Mouse (Mus musculus) forebrain, embryonic 13.5 days (tissue): ENCODE measurements around the gene Sept9. TPM values are rescaled to one million over a fixed set of nuclear protein-coding genes. Genes with fewer than 3 reads are reported as not detected.

Experiments
- ATAC-seq: fragments of 200-750 bp; cut with Nextera tagmentation; 2 replicates; pipeline ENCODE4 v1.8.0; 2017
- H3K27ac ChIP-seq: fragments of 300-500 bp; sonication (generic); 2 replicates; pipeline ENCODE4 v1.5.1; 2015; ENCODE audit warnings: inconsistent platforms, mild to moderate bottlenecking, moderate library complexity
- H3K27me3 ChIP-seq: fragments of 300-500 bp; sonication (generic); 2 replicates; pipeline ENCODE4 v1.6.1; 2015; ENCODE audit warnings: mild to moderate bottlenecking, inconsistent platforms
- H3K36me3 ChIP-seq: fragments of 300-500 bp; sonication (generic); 2 replicates; pipeline ENCODE4 v1.6.1; 2015; ENCODE audit warnings: mild to moderate bottlenecking, inconsistent platforms; ENCODE audit not compliant: poor library complexity, severe bottlenecking
- H3K4me1 ChIP-seq: fragments of 300-500 bp; sonication (generic); 2 replicates; pipeline ENCODE4 v1.6.1; 2015; ENCODE audit warnings: inconsistent platforms
- H3K4me2 ChIP-seq: fragments of 300-500 bp; sonication (generic); 2 replicates; pipeline ENCODE4 v1.6.1; 2015; ENCODE audit warnings: inconsistent platforms, mild to moderate bottlenecking, moderate library complexity
- H3K4me3 ChIP-seq: fragments of 300-500 bp; sonication (generic); 2 replicates; pipeline ENCODE4 v1.5.1; 2015; ENCODE audit warnings: mild to moderate bottlenecking, inconsistent platforms
- H3K9ac ChIP-seq: fragments of 300-500 bp; sonication (generic); 2 replicates; pipeline ENCODE4 v1.6.1; 2015; ENCODE audit warnings: mild to moderate bottlenecking, inconsistent platforms
- H3K9me3 ChIP-seq: fragments of 300-500 bp; sonication (generic); replicated peaks from 2 replicates; pipeline ENCODE4 v1.6.1; 2016; ENCODE audit warnings: inconsistent platforms
- WGBS: fragments of 180-500 bp; shearing (Covaris S2); methylation state at CpG from one replicate; pipeline ENCODE4 v1.1.7; 2015; 5-methylcytosine and 5-hydroxymethylcytosine counted together
- polyA plus RNA-seq: library from polyadenylated mRNA; unstranded; fragments of >200 nt; fragmentation: Nextera tagmentation; extraction: Ambion mirVana; gene quantifications from 2 replicates; pipeline ENCODE4 v1.2.1, GENCODE M21; 2015

The Sept9 gene
- polyA plus RNA-seq, 1 experiment from 2014 or later: 142 TPM

DNA sequence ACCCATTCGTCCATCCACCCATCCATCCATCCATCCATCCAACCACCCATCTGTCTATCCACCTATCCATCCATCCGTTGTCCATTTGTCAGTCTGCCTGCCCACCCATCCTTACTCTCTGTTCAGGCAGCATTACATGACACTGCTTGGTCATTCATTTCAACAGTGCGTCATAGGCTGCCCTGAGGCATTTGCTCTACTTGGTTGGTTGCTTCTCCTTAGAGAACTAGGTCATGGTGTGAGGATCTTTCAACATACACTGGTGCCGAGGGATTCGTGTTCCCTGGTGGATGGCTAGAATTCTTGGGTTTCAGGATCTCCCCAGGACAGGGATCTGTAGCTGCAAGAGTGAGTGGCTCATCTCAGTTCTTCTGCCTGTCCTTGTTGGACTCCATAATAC is 144.3 kb downstream of the Sept9 start:
- whole genome bisulfite sequencing: 94% methylated on average over 5 of the region's 5 CpGs
- Histone ChIP-seq H3K4me3 (no peak overlapping the region), H3K27ac (peak overlapping the region; percentile 95), H3K27me3 (no peaks in the 10 kb centered on the region), H3K4me1 (peaks cover 97% of the 10 kb centered on the region), H3K9ac (no peak overlapping the region), H3K4me2 (no peak overlapping the region), H3K36me3 (no peaks in the 10 kb centered on the region), H3K9me3 (no peaks in the 10 kb centered on the region)
- ATAC-seq: no peak

DNA sequence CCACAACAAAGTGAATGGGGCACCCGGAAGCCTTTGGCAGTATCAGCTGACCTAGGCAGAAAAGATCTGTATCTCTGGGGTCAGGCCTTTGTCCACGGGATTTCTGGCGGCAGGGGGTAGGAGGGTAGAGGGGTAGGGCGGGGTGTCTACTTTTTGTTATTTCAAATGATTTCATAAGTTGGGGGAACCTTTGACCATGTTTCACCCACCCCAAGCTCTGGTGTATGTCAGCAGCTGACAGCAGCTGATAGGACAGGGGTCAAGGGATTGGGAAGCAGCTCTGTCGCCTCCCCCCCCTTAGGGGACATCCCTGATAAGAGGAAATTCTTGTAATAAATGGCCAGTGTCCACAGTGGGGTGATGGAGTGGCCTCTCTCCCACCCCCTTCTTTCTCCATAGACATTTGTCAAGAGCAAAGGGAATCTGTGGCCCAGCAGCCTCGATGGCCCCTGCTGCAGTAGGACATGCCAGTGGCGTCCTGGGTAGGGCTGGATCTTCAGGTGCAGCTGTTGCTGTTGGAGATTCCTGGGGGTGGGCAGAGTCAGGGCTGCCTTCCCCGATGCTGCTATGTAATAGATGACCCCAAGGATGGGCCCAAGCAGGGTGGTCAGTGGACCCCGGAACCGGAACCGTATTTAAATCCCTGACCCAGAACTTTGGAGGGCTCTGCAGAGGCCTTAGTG is 145.0 kb downstream of the Sept9 start:
- H3K4me2 ChIP-seq: peak overlapping the region; percentile 49
- 45% methylated on average over 11 of the region's 11 CpGs for WGBS
- H3K4me3 ChIP-seq: no peak overlapping the region
- no peaks in the 10 kb centered on the region for H3K9me3 ChIP-seq
- no peaks in the 10 kb centered on the region for H3K27me3 ChIP-seq
- H3K36me3 ChIP-seq: no peaks in the 10 kb centered on the region
- peak overlapping the region; percentile 95 for H3K27ac ChIP-seq
- peak; percentile 0; the same call in 1 of the 2 replicates for ATAC-seq
- H3K9ac ChIP-seq: peak overlapping the region; percentile 6; the same call in 1 of the 2 replicates
- H3K4me1 ChIP-seq: peaks cover 98% of the 10 kb centered on the region

GRCm38 (mm10) chr11:117345022-117345765 is 145.7 kb downstream of the Sept9 start:
- H3K4me2 ChIP-seq: peak overlapping the region; percentile 49
- ATAC-seq: peak; percentile 84
- no peaks in the 10 kb centered on the region for H3K9me3 ChIP-seq
- WGBS: 15% methylated on average over 12 of the region's 12 CpGs
- H3K27me3 ChIP-seq: no peaks in the 10 kb centered on the region
- H3K4me3 ChIP-seq: peak overlapping the region; percentile 9; the same call in 1 of the 2 replicates
- peaks cover 98% of the 10 kb centered on the region for H3K4me1 ChIP-seq
- H3K9ac ChIP-seq: peak overlapping the region; percentile 54
- peak overlapping the region; percentile 95 for H3K27ac ChIP-seq
- H3K36me3 ChIP-seq: no peaks in the 10 kb centered on the region

DNA sequence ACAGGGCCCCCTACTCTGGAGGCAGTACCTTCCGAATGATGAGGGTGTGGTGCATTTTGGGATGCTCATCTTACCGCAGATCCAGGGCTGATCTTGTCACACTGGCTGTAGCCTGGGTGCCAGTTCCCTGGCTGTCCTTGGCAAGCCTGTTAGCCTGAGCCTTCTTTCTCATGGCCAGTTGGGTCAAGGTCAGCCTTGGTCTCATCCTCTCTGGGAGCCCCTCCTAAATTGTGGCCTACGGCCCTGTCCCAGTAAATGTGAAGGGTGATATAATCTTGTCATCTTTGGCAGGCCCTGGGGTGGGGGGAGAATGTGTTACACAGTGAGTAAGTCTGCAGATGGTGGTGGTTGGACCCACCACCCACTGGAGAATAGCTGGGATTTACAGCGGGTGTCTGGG is 147.8 kb downstream of the Sept9 start:
- Histone ChIP-seq H3K9me3 (no peaks in the 10 kb centered on the region), H3K4me1 (peaks cover 82% of the 10 kb centered on the region), H3K36me3 (peaks cover 17% of the 10 kb centered on the region), H3K4me2 (no peak overlapping the region), H3K27me3 (no peaks in the 10 kb centered on the region), H3K27ac (peak overlapping the region; percentile 60), H3K9ac (peak overlapping the region; percentile 38; the same call in 1 of the 2 replicates), H3K4me3 (no peak overlapping the region)
- ATAC-seq: no peak
- WGBS: 85% methylated on average over 4 of the region's 4 CpGs

GRCm38 (mm10) chr11:117348429-117349103 is 149.1 kb downstream of the Sept9 start:
- WGBS: 74% methylated on average over 10 of the region's 10 CpGs
- H3K27me3 ChIP-seq: no peaks in the 10 kb centered on the region
- H3K9me3 ChIP-seq: no peaks in the 10 kb centered on the region
- peaks cover 70% of the 10 kb centered on the region for H3K4me1 ChIP-seq
- no peak for ATAC-seq
- peak overlapping the region; percentile 60 for H3K27ac ChIP-seq
- H3K4me2 ChIP-seq: no peak overlapping the region
- no peak overlapping the region for H3K4me3 ChIP-seq
- peaks cover 30% of the 10 kb centered on the region for H3K36me3 ChIP-seq
- H3K9ac ChIP-seq: 0 out of 2 replicates have a peak overlapping the region, but pooled peaks have one; percentile 14

DNA sequence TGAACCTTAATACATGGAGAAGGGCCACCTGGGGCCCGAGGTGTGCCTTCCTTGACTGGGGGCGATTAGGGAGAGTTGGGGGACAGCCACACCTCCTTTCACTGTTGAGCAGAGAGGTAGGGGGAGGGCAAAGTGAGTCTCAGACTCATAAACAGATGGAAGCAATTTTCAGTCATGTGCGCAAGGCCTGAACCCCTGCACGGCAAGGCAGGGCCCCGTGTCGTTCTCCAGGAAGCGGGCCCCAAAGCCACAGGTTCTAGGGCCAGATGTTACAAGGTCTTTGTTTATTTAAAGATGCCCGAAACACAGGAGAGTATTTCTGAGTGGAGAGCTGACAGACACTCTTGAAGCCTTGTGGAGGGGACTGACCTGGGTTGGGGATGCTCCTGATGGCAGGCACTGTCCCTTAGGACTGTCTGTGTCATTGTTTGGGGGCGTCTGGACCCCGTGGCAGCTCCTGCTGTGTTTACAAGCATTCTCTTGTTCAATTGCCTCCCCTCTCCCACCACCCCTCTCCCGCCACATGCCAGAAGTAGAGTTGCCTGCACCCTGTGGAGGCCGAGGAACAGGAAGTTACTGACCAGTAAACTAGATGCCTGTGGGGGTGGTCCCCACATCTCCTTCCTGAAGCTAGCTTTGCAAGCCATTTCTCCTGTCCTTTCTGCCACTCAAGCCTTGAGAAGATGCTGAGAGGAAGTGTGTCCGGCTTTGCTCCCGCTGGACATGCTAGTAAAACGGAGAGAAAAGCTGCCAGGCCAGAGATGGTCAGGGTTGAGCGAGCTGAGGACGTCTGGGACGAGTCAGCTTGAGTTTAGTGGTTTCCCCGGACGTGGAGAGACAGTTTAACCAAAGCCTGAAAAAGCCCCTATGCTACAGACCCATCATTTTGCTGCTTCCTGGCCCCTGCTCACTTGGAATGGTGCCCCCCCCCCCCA is 150.2 kb downstream of the Sept9 start:
- Histone ChIP-seq H3K4me3 (no peak overlapping the region), H3K9me3 (no peaks in the 10 kb centered on the region), H3K27ac (peak overlapping the region; percentile 60; the same call in 1 of the 2 replicates), H3K4me2 (no peak overlapping the region), H3K9ac (no peak overlapping the region), H3K36me3 (peaks cover 42% of the 10 kb centered on the region), H3K27me3 (no peaks in the 10 kb centered on the region), H3K4me1 (peaks cover 59% of the 10 kb centered on the region)
- 49% methylated on average over 20 of the region's 20 CpGs for WGBS
- ATAC-seq: no peak

DNA sequence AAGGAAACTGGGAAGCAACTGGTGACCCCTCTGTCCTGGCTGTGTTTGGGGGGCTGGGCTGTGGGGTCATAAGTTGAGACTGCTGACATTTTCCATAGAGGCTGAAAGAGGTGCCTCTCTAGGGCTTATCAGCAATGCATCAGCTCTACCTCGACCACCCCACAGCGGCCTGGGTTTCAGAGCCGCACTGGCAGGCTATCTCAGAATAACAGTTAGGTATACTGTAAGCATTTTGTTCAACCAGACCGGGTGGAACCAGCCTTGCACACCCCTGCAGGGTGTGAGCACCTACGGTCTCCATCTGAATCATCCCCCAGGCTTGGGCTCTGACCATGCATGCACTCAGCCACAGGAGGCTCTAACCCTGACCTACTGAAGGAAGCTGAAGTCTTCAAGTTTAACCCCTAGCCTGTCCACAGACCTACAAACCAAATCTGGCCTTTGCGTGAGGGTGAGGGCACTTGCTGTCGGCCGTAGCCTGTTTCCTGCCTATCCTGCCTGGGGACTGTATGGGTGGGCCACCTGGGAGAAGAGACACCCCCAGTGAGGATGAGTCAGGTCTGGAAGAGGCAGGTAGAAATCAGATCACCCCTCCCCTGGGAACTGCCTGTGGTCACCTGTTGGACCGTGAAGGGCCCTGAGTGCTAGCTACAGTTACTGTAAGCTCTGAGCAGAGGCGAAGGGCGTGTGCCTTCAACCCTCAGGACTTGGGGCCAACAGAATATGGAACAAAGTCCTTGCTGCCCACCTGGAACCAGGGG is 151.2 kb downstream of the Sept9 start:
- Histone ChIP-seq H3K9ac (no peak overlapping the region), H3K27ac (no peak overlapping the region), H3K4me2 (no peak overlapping the region), H3K36me3 (peaks cover 51% of the 10 kb centered on the region), H3K27me3 (no peaks in the 10 kb centered on the region), H3K9me3 (no peaks in the 10 kb centered on the region), H3K4me3 (no peak overlapping the region), H3K4me1 (peaks cover 50% of the 10 kb centered on the region)
- WGBS: 92% methylated on average over 11 of the region's 11 CpGs
- ATAC-seq: no peak

GRCm38 (mm10) chr11:117353126-117353525 is 153.7 kb downstream of the Sept9 start:
- 93% methylated on average over 11 of the region's 11 CpGs for WGBS
- Histone ChIP-seq H3K4me2 (no peak overlapping the region), H3K9ac (no peak overlapping the region), H3K4me1 (peaks cover 25% of the 10 kb centered on the region), H3K27me3 (no peaks in the 10 kb centered on the region), H3K4me3 (no peak overlapping the region), H3K9me3 (no peaks in the 10 kb centered on the region), H3K27ac (no peak overlapping the region), H3K36me3 (peaks cover 76% of the 10 kb centered on the region)
- no peak for ATAC-seq

- H3K36me3 ChIP-seq: peaks cover 81% of the 10 kb centered on the region
- H3K27me3 ChIP-seq: no peaks in the 10 kb centered on the region
- H3K4me3 ChIP-seq: no peak overlapping the region
- H3K4me1 ChIP-seq: peaks cover 15% of the 10 kb centered on the region
- no peak overlapping the region for H3K9ac ChIP-seq
- no peak overlapping the region for H3K27ac ChIP-seq
- WGBS: 83% methylated on average over 4 of the region's 4 CpGs
- ATAC-seq: no peak
- H3K9me3 ChIP-seq: no peaks in the 10 kb centered on the region
- no peak overlapping the region for H3K4me2 ChIP-seq
Observed at GRCm38 (mm10) chr11:117354107-117354506, 154.6 kb downstream of the Sept9 start.

GRCm38 (mm10) chr11:117356937-117357336 is 157.5 kb downstream of the Sept9 start:
- Histone ChIP-seq H3K4me3 (no peak overlapping the region), H3K36me3 (peaks cover 95% of the 10 kb centered on the region)
- WGBS: 81% methylated on average over 3 of the region's 3 CpGs

More at GRCm38 (mm10) chr11:117356937-117357336, 157.5 kb downstream of the Sept9 start:
- Histone ChIP-seq H3K27ac (no peak overlapping the region), H3K4me1 (no peaks in the 10 kb centered on the region), H3K9ac (no peak overlapping the region), H3K4me2 (no peak overlapping the region), H3K9me3 (no peaks in the 10 kb centered on the region), H3K27me3 (no peaks in the 10 kb centered on the region)
- no peak for ATAC-seq
